Mouse (Mus musculus) heart, embryonic 10.5 days (tissue): ENCODE results near the gene Aldh3b3. TPM values are rescaled to one million over a fixed set of nuclear protein-coding genes. Genes with fewer than 3 reads are reported as not detected.
"Not testable (repeated sequence)": the region's sequence is repeated elsewhere in the genome, so short reads cannot be mapped to it uniquely, and the experiment has no call there.

ENCODE experiments used
- DNase-seq: peaks from one replicate; pipeline ENCODE4 v3.0.0-alpha.2; 2017; ENCODE audit warnings: low spot score
- H3K27ac ChIP-seq: fragments of 300-500 bp; sonication (generic); 2 replicates; pipeline ENCODE4 v1.5.1; 2016; ENCODE audit warnings: mild to moderate bottlenecking
- H3K27me3 ChIP-seq: fragments of 300-500 bp; sonication (generic); 2 replicates; pipeline ENCODE4 v1.6.1; 2016; ENCODE audit warnings: mild to moderate bottlenecking; ENCODE audit not compliant: poor library complexity, insufficient read depth, severe bottlenecking
- H3K36me3 ChIP-seq: fragments of 300-500 bp; sonication (generic); 2 replicates; pipeline ENCODE4 v1.6.1; 2016; ENCODE audit warnings: mild to moderate bottlenecking, moderate library complexity
- H3K4me1 ChIP-seq: fragments of 300-500 bp; sonication (generic); 2 replicates; pipeline ENCODE4 v1.6.1; 2016; ENCODE audit warnings: mild to moderate bottlenecking
- H3K4me3 ChIP-seq: fragments of 300-500 bp; sonication (generic); 2 replicates; pipeline ENCODE4 v1.5.1; 2016; ENCODE audit warnings: mild to moderate bottlenecking, moderate library complexity
- H3K9me3 ChIP-seq: fragments of 300-500 bp; sonication (generic); 2 replicates; pipeline ENCODE4 v1.6.1; 2016; ENCODE audit warnings: mild to moderate bottlenecking, moderate library complexity
- WGBS: fragments of 180-500 bp; shearing (Covaris S2); methylation state at CpG from one replicate; pipeline ENCODE4 v1.1.7; 2016; 5-methylcytosine and 5-hydroxymethylcytosine counted together
- polyA plus RNA-seq: library from polyadenylated mRNA; unstranded; fragments of >200 nt; fragmentation: Nextera tagmentation; extraction: Ambion mirVana; gene quantifications from 2 replicates; pipeline ENCODE4 v1.2.1, GENCODE M21; 2016

The Aldh3b3 gene
- polyA plus RNA-seq, 1 experiment from 2014 or later: not detected

DNA sequence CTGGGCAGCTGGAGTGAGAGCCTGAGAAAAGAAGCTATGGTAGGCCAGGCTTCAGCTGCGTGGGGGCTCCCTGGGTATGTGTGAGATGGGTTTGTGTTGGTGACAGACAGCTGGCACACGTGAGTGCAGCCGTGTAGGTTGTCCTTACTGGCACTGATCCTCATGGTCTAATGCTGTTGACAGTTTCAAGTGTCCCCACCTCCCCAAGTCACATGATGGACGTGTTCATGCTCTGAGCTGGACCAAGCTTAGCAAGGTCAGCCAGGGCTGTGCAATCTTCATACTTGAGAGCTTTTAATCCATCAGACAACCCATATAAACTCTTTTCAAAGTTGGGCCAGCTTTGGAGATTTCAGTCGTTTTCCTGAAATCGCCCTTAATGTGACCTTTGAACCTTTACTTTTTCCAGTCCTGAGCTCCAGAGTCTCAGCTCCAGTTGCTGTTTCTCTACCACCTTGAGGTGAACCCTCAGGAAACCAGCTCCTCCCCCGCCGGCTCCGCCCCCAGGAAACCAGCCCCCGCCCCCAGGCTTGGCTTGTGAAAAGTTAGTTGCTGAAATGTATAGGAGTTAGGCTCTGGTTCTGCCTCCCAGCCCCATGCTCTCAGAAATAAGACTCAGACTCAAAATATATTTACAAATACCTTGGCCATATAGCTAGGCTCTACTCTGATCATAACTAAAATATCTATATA lies 12.4 kb upstream of the Aldh3b3 start:
- no peak overlapping the region for H3K4me3 ChIP-seq
- no peaks in the 10 kb centered on the region for H3K36me3 ChIP-seq
- H3K4me1 ChIP-seq: peaks cover 11% of the 10 kb centered on the region
- peaks cover 45% of the 10 kb centered on the region for H3K27me3 ChIP-seq
- no peaks in the 10 kb centered on the region for H3K9me3 ChIP-seq
- H3K27ac ChIP-seq: no peak overlapping the region
- WGBS: 24% methylated on average over 10 of the region's 10 CpGs
- no peak for DNase-seq

GRCm38 (mm10) chr19:3946715-3947114 lies 11.7 kb upstream of the Aldh3b3 start:
- H3K36me3 ChIP-seq: no peaks in the 10 kb centered on the region
- peaks cover 11% of the 10 kb centered on the region for H3K4me1 ChIP-seq
- 9% methylated on average over 2 of the region's 2 CpGs for WGBS
- no peak overlapping the region for H3K27ac ChIP-seq
- no peak overlapping the region for H3K4me3 ChIP-seq
- H3K9me3 ChIP-seq: no peaks in the 10 kb centered on the region
- peaks cover 42% of the 10 kb centered on the region for H3K27me3 ChIP-seq
- DNase-seq: no peak

- Histone ChIP-seq H3K27ac (no peak overlapping the region), H3K9me3 (no peaks in the 10 kb centered on the region), H3K4me3 (no peak overlapping the region), H3K27me3 (peaks cover 31% of the 10 kb centered on the region), H3K4me1 (peaks cover 11% of the 10 kb centered on the region), H3K36me3 (no peaks in the 10 kb centered on the region)
- no peak for DNase-seq
- WGBS: 68% methylated on average over 3 of the region's 3 CpGs
These were observed 10.6 kb upstream of the Aldh3b3 start for GRCm38 (mm10) chr19:3947813-3948212.

- 63% methylated on average over 14 of the region's 14 CpGs for WGBS
- H3K9me3 ChIP-seq: no peaks in the 10 kb centered on the region
- peaks cover 7% of the 10 kb centered on the region for H3K4me1 ChIP-seq
- H3K36me3 ChIP-seq: no peaks in the 10 kb centered on the region
- no peak for DNase-seq
- no peak overlapping the region for H3K4me3 ChIP-seq
- H3K27ac ChIP-seq: no peak overlapping the region
- peaks cover 28% of the 10 kb centered on the region for H3K27me3 ChIP-seq
These were observed 9.9 kb upstream of the Aldh3b3 start for GRCm38 (mm10) chr19:3948546-3948945.

DNA sequence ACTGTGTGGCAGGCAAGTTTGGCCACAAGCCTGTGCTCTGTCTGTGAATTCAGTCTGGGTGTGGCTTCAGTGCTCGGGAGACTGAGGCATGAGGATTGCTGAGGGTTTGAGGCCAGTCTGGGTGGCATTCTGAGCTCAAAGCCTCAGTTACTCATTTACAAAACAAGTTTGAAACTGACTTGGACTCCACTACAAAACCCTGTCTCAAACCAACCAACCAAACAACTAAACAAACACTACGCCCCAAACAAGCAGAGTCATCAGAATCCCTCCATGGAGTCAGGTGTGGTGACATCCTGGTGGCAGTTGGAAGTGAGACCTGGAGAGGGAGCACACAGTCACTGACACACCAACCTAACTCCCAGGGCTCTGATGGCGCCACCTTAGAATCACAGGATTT lies 8.1 kb upstream of the Aldh3b3 start:
- H3K4me1 ChIP-seq: peaks cover 13% of the 10 kb centered on the region
- no peak overlapping the region for H3K27ac ChIP-seq
- peaks cover 17% of the 10 kb centered on the region; the same call in 1 of the 2 replicates for H3K27me3 ChIP-seq
- no peak overlapping the region for H3K4me3 ChIP-seq
- no peaks in the 10 kb centered on the region for H3K9me3 ChIP-seq
- no peaks in the 10 kb centered on the region for H3K36me3 ChIP-seq
- WGBS: 74% methylated on average over 3 of the region's 3 CpGs
- DNase-seq: no peak

GRCm38 (mm10) chr19:3951461-3951860 lies 7.0 kb upstream of the Aldh3b3 start:
- Histone ChIP-seq H3K27me3 (peaks cover 21% of the 10 kb centered on the region; the same call in 1 of the 2 replicates), H3K4me3 (no peak overlapping the region)

DNA sequence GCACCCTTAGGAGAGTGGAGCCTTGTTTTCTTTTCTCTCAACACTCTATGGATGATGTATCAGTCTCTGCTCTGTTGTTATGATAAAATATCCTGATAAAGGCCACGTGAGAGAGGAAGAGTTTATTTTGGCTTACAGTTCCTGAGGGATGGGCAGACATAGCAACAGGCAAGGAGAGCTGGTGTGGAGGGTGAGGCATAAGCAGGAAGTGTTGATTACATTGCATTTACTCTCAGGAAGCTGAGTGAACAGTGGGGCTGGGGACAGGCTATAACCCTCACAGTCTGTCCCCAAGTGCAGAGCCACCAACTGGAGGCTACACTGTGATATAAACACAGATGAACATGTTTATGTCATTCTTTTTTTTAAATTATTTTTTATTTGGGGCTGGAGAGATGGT lies 6.3 kb upstream of the Aldh3b3 start:
- Histone ChIP-seq H3K36me3 (no peaks in the 10 kb centered on the region), H3K9me3 (no peaks in the 10 kb centered on the region), H3K27me3 (peaks cover 21% of the 10 kb centered on the region; the same call in 1 of the 2 replicates), H3K4me3 (no peak overlapping the region), H3K27ac (no peak overlapping the region), H3K4me1 (peaks cover 14% of the 10 kb centered on the region)
- WGBS: 43% methylated on average over 1 of the region's 1 CpGs
- no peak for DNase-seq

More at GRCm38 (mm10) chr19:3951461-3951860, 7.0 kb upstream of the Aldh3b3 start:
- Histone ChIP-seq H3K36me3 (no peaks in the 10 kb centered on the region), H3K9me3 (no peaks in the 10 kb centered on the region), H3K27ac (no peak overlapping the region), H3K4me1 (peaks cover 14% of the 10 kb centered on the region)
- no peak for DNase-seq

- H3K27me3 ChIP-seq: 0 out of 2 replicates have a peak, but pooled peaks cover 7% of the 10 kb centered on the region
- no peak overlapping the region for H3K27ac ChIP-seq
- no peaks in the 10 kb centered on the region for H3K36me3 ChIP-seq
- H3K4me3 ChIP-seq: no peak overlapping the region
- WGBS: 79% methylated on average over 3 of the region's 3 CpGs
- H3K4me1 ChIP-seq: peaks cover 14% of the 10 kb centered on the region
- DNase-seq: no peak
- H3K9me3 ChIP-seq: no peaks in the 10 kb centered on the region
These were observed 3.4 kb upstream of the Aldh3b3 start for GRCm38 (mm10) chr19:3955033-3955432.

DNA sequence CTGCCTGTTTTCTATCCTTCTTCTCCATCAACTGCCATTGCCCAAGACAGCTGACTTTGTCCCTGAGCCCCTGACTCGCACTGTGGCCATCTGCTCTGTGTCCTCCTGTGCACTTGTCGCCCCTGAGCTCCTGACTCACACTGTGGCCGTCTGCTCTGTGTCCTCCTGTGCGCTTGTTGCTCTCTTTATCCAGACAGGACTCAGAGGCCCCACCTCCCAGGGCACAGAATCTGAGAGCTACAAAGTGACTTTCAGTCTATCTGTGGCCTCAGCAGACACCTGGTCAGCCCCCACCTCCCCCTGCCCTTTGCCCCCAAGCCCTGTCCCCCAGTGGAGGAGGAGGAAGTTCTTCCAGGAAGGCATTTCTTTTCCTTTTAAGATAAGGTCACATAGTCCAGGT lies 2.6 kb upstream of the Aldh3b3 start:
- 0 out of 2 replicates have a peak, but pooled peaks cover 7% of the 10 kb centered on the region for H3K27me3 ChIP-seq
- no peaks in the 10 kb centered on the region for H3K9me3 ChIP-seq
- peaks cover 14% of the 10 kb centered on the region for H3K4me1 ChIP-seq
- DNase-seq: no peak
- 26% methylated on average over 4 of the region's 4 CpGs for WGBS
- no peak overlapping the region for H3K4me3 ChIP-seq
- no peaks in the 10 kb centered on the region for H3K36me3 ChIP-seq
- 0 out of 2 replicates have a peak overlapping the region, but pooled peaks have one; percentile 36 for H3K27ac ChIP-seq

DNA sequence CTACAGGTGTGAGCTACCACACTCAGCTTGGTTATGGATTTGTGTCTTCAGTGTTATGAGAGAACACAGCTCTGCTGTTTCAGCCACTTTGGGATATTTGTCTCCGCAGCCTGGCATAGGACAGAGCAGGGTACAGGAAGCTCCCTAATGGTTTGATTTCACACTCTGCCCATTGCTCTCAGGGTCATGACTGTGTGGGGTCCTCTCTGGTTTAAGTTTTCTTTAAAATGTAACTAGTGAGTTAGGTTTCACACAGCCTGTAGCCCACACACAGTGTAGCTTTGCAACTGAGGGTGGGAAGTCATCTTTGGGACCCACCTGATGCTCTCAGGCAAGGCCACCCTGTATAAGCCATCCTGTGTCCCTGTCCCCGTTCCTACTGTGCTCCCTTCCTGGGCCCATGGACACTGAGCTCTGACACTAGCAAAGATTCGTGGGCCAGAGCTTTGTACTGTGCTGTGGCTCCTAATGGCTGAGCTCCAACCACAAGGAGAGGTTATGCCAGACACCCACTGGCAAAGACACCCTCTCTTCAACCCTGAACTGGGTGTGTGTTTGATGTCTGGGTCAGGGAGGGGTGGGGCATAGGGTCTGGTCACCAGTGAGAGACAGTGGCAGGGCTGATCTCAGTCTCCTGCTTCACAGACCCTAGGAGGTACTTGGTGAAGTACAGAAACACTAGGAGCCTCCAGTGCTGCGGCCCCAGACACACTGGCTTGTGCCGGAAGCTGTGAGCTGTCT lies 979 bp upstream of the Aldh3b3 start:
- H3K9me3 ChIP-seq, DNase-seq, H3K36me3 ChIP-seq, H3K27me3 ChIP-seq, H3K27ac ChIP-seq, H3K4me3 ChIP-seq: not testable (repeated sequence)
- peaks cover 14% of the 10 kb centered on the region for H3K4me1 ChIP-seq
- 65% methylated on average over 5 of the region's 5 CpGs for WGBS

- no peak for DNase-seq
- H3K4me1 ChIP-seq: peaks cover 18% of the 10 kb centered on the region
- H3K36me3 ChIP-seq: no peaks in the 10 kb centered on the region
- H3K9me3 ChIP-seq: no peaks in the 10 kb centered on the region
- H3K4me3 ChIP-seq: no peak overlapping the region
- H3K27ac ChIP-seq: no peak overlapping the region
- H3K27me3 ChIP-seq: 0 out of 2 replicates have a peak, but pooled peaks cover 11% of the 10 kb centered on the region
These were observed 585 bp downstream of the Aldh3b3 start for GRCm38 (mm10) chr19:3959030-3959429.

DNA sequence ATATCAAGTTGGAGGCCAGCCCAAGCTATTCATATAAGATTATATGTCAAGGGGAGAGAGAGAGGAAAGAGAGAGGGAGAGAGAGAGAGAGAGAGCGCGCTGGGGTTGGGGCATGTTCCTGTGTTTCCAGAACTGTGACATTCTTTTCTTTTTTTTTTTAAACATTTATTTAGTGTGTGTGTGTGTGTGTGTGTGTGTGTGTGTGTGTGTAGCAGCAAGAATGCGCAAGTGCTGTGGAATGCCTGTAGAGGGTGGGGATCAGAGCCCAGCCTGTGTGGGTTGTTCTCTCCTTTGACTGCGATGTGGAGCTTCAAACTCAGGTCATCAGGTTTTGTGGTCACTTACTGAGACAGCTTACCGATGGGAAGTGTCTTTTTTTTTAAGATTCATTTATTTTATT lies 1.8 kb downstream of the Aldh3b3 start:
- peaks cover 12% of the 10 kb centered on the region for H3K4me1 ChIP-seq
- DNase-seq: no peak
- no peaks in the 10 kb centered on the region for H3K36me3 ChIP-seq
- no peak overlapping the region for H3K4me3 ChIP-seq
- no peak overlapping the region for H3K27ac ChIP-seq
- 77% methylated on average over 5 of the region's 5 CpGs for WGBS
- 0 out of 2 replicates have a peak, but pooled peaks cover 13% of the 10 kb centered on the region for H3K27me3 ChIP-seq
- no peaks in the 10 kb centered on the region for H3K9me3 ChIP-seq

GRCm38 (mm10) chr19:3961805-3962204 lies 3.4 kb downstream of the Aldh3b3 start:
- DNase-seq, H3K4me1 ChIP-seq, H3K27ac ChIP-seq, H3K36me3 ChIP-seq, H3K4me3 ChIP-seq, H3K9me3 ChIP-seq: not testable (repeated sequence)
- WGBS: 88% methylated on average over 6 of the region's 6 CpGs
- H3K27me3 ChIP-seq: 0 out of 2 replicates have a peak, but pooled peaks cover 10% of the 10 kb centered on the region
